Mouse (Mus musculus) heart, adult 8-10 months (tissue): ENCODE results near the gene Lbx2. TPM values are rescaled to one million over a fixed set of nuclear protein-coding genes. Genes with fewer than 3 reads are reported as not detected.
A peak's percentile ranks its signal among the peaks of the same experiment; 100 is the strongest.

Experiments
- DNase-seq: peaks from one replicate; pipeline ENCODE4 v3.0.0; 2022; ENCODE audit warnings: low spot score
- total RNA-seq, 4 experiments: library from RNA; stranded (reverse); gene quantifications; 2 replicates each; pipeline ENCODE4 v1.2.4; 2022

Gene Lbx2
- total RNA-seq, 4 experiments from 2014 or later, result 0.90 to 2.9 (median 1.3) TPM

- DNase-seq, result peak; percentile 19
Measured at GRCm38 (mm10) chr6:83070311-83071219, 15.6 kb upstream of the Lbx2 start.

GRCm38 (mm10) chr6:83071220-83071619 lies 14.9 kb upstream of the Lbx2 start:
- DNase-seq, result no peak

- DNase-seq, result no peak
Measured at GRCm38 (mm10) chr6:83074979-83075378, 11.2 kb upstream of the Lbx2 start.

- DNase-seq, result peak; percentile 23
Measured at GRCm38 (mm10) chr6:83077630-83078323, 8.4 kb upstream of the Lbx2 start, which contains the start of gene Pcgf1. Gene Pcgf1 (plus strand): TSS chr6:83077869.

GRCm38 (mm10) chr6:83078324-83078858 lies 7.8 kb upstream of the Lbx2 start:
- peak; percentile 99 for DNase-seq

- no peak for DNase-seq
Measured at GRCm38 (mm10) chr6:83080210-83080609, 6.0 kb upstream of the Lbx2 start.

GRCm38 (mm10) chr6:83083497-83083896 lies 2.7 kb upstream of the Lbx2 start:
- no peak for DNase-seq

- no peak for DNase-seq
Measured at GRCm38 (mm10) chr6:83084477-83084876, 1.7 kb upstream of the Lbx2 start.

GRCm38 (mm10) chr6:83087205-83087925 lies 1.2 kb downstream of the Lbx2 start:
- DNase-seq, result peak; percentile 41

- DNase-seq, result no peak
Measured at GRCm38 (mm10) chr6:83087926-83088260, 1.7 kb downstream of the Lbx2 start.

GRCm38 (mm10) chr6:83092416-83093127 lies 6.4 kb downstream of the Lbx2 start:
- DNase-seq, result no peak

GRCm38 (mm10) chr6:83095968-83096367 lies 9.8 kb downstream of the Lbx2 start:
- DNase-seq, result no peak

- DNase-seq, result no peak
Measured at GRCm38 (mm10) chr6:83098411-83098810, 12.2 kb downstream of the Lbx2 start.

GRCm38 (mm10) chr6:83101316-83101687 lies 15.1 kb downstream of the Lbx2 start, which contains the start of the genes Ccdc142 and Gm42688:
Gene Ccdc142 (plus strand): TSS chr6:83101601.
Gene Gm42688 (plus strand): TSS chr6:83101617.
- peak; percentile 92 for DNase-seq

GRCm38 (mm10) chr6:83101688-83102556 lies 15.8 kb downstream of the Lbx2 start:
- DNase-seq, result peak; percentile 37

GRCm38 (mm10) chr6:83103130-83103650 lies 17.0 kb downstream of the Lbx2 start:
- no peak for DNase-seq

GRCm38 (mm10) chr6:83104158-83104557 lies 18.0 kb downstream of the Lbx2 start:
- DNase-seq, result no peak

GRCm38 (mm10) chr6:83107566-83108400 lies 21.6 kb downstream of the Lbx2 start:
- peak; percentile 53 for DNase-seq
